Mouse (Mus musculus): Measurements from ENCODE around the gene Cep85l.

- TF ChIP-seq CTCF (IDR thresholded peaks at IDR 0.05; ENCODE audit: insufficient read depth, low read depth, low read length) (no peak), POLR2A (IDR thresholded peaks at IDR 0.05; ENCODE audit: insufficient read depth, low read depth, low read length) (no peak)
These were observed 42.5 kb upstream of the Cep85l start for GRCm38 (mm10) chr10:53422206-53422605.
